ENCODE assay signal across 8 mouse cellular contexts in genomic region chr11:55419678-55420307, GRCm38 (mm10). TPM values are rescaled to one million over a fixed set of nuclear protein-coding genes. Genes with fewer than 3 reads are reported as not detected.
DNase-seq lines count a peak whose midpoint lies in the region; ATAC-seq lines count a peak whose summit lies in the region.

No protein-coding gene starts in this region.

- intact Hi-C loops in left cerebral cortex, postnatal 4 days (cut with DNase I) = no loop called here

- no peaks in the 10 kb centered on the region for H3K27me3 ChIP-seq in embryonic facial prominence, embryonic 14.5 days (replicated peaks; ENCODE audit: control insufficient read depth, insufficient read depth, low read length)
- no peaks in the 10 kb centered on the region for H3K27me3 ChIP-seq in heart, embryonic 13.5 days (replicated peaks)
- H3K27me3 ChIP-seq in kidney, embryonic 16.5 days (ENCODE audit: insufficient read depth, low read length) = no peaks in the 10 kb centered on the region
- H3K27me3 ChIP-seq in lung, embryonic 16.5 days (ENCODE audit: control insufficient read depth, insufficient read depth, low read depth, low read length) = no peaks in the 10 kb centered on the region

- WGBS in embryonic facial prominence, embryonic 14.5 days = 4% methylated on average over 9 of the region's 9 CpGs
- 4% methylated on average over 9 of the region's 9 CpGs for WGBS in heart, embryonic 13.5 days
- 6% methylated on average over 9 of the region's 9 CpGs for WGBS in kidney, embryonic 16.5 days
- 3% methylated on average over 8 of the region's 9 CpGs for WGBS in lung, embryonic 16.5 days

- no peaks in the 10 kb centered on the region for H3K9me3 ChIP-seq in embryonic facial prominence, embryonic 14.5 days (ENCODE audit: control insufficient read depth, low read length)
- H3K9me3 ChIP-seq in heart, embryonic 13.5 days = no peaks in the 10 kb centered on the region
- H3K9me3 ChIP-seq in kidney, embryonic 16.5 days (ENCODE audit: low read length) = no peaks in the 10 kb centered on the region
- H3K9me3 ChIP-seq in lung, embryonic 16.5 days (ENCODE audit: control insufficient read depth, low read length) = no peaks in the 10 kb centered on the region

- peak overlapping the region; percentile 93 for H3K27ac ChIP-seq in embryonic facial prominence, embryonic 14.5 days (replicated peaks; ENCODE audit: low read depth, low read length)
- H3K27ac ChIP-seq in heart, embryonic 13.5 days (replicated peaks) = peak overlapping the region; percentile 98
- H3K27ac ChIP-seq in kidney, embryonic 16.5 days (ENCODE audit: low read length) = peak overlapping the region; percentile 94
- H3K27ac ChIP-seq in lung, embryonic 16.5 days (ENCODE audit: low read length) = peak overlapping the region; percentile 98

- DNase-seq in left cerebral cortex, postnatal 4 days = peak; percentile 43
- no peak for DNase-seq in left cerebral cortex, adult 9 months (ENCODE audit: low spot score in 2 of 2)
- DNase-seq in embryonic facial prominence, embryonic 14.5 days (ENCODE audit: low spot score) = peak; percentile 96
- peak; percentile 81 for DNase-seq in retina, postnatal 1 day
- no peak for DNase-seq in MN1 (ENCODE audit: low spot score)

- peak overlapping the region; percentile 70 for H3K4me2 ChIP-seq in embryonic facial prominence, embryonic 14.5 days (ENCODE audit: low read depth, low read length)
- H3K4me2 ChIP-seq in heart, embryonic 13.5 days = peak overlapping the region; percentile 96
- peak overlapping the region; percentile 66 for H3K4me2 ChIP-seq in kidney, embryonic 16.5 days (replicated peaks; ENCODE audit: low read depth, low read length)
- H3K4me2 ChIP-seq in lung, embryonic 16.5 days (ENCODE audit: low read depth, low read length) = peak overlapping the region; percentile 70

- peaks cover 33% of the 10 kb centered on the region for H3K4me1 ChIP-seq in embryonic facial prominence, embryonic 14.5 days (ENCODE audit: control insufficient read depth, insufficient read depth, low read length)
- H3K4me1 ChIP-seq in heart, embryonic 13.5 days = peaks cover 75% of the 10 kb centered on the region
- peaks cover 50% of the 10 kb centered on the region for H3K4me1 ChIP-seq in kidney, embryonic 16.5 days (ENCODE audit: insufficient read depth, low read length)
- H3K4me1 ChIP-seq in lung, embryonic 16.5 days (replicated peaks; ENCODE audit: control insufficient read depth, insufficient read depth, low read length) = peaks cover 50% of the 10 kb centered on the region

- peak overlapping the region; percentile 81 for H3K9ac ChIP-seq in embryonic facial prominence, embryonic 14.5 days (ENCODE audit: low read depth, low read length)
- H3K9ac ChIP-seq in heart, embryonic 13.5 days = peak overlapping the region; percentile 96
- peak overlapping the region; percentile 84 for H3K9ac ChIP-seq in kidney, embryonic 16.5 days (replicated peaks; ENCODE audit: low read length)
- H3K9ac ChIP-seq in lung, embryonic 16.5 days (ENCODE audit: low read length) = peak overlapping the region; percentile 80

- H3K36me3 ChIP-seq in embryonic facial prominence, embryonic 14.5 days (ENCODE audit: control insufficient read depth, insufficient read depth, low read length) = 0 out of 2 replicates have a peak, but pooled peaks cover 8% of the 10 kb centered on the region
- H3K36me3 ChIP-seq in heart, embryonic 13.5 days = 0 out of 2 replicates have a peak, but pooled peaks cover 5% of the 10 kb centered on the region
- no peaks in the 10 kb centered on the region for H3K36me3 ChIP-seq in kidney, embryonic 16.5 days (ENCODE audit: insufficient read depth, low read length)
- no peaks in the 10 kb centered on the region for H3K36me3 ChIP-seq in lung, embryonic 16.5 days (ENCODE audit: control insufficient read depth, insufficient read depth, low read length)

- peak overlapping the region; percentile 56 for H3K4me3 ChIP-seq in embryonic facial prominence, embryonic 14.5 days (ENCODE audit: low read depth, low read length)
- H3K4me3 ChIP-seq in heart, embryonic 13.5 days = peak overlapping the region; percentile 71
- peak overlapping the region; percentile 61 for H3K4me3 ChIP-seq in kidney, embryonic 16.5 days (ENCODE audit: low read length)
- H3K4me3 ChIP-seq in lung, embryonic 16.5 days (ENCODE audit: low read length) = peak overlapping the region; percentile 74

- ATAC-seq in embryonic facial prominence, embryonic 14.5 days (ENCODE audit: low read depth) = peak; percentile 93
- peak; percentile 72; the same call in 1 of the 2 replicates for ATAC-seq in heart, embryonic 13.5 days (ENCODE audit: extremely low read depth, insufficient number of reproducible peaks, low FRiP score, low TSS enrichment)
- peak; percentile 87 for ATAC-seq in kidney, embryonic 16.5 days (ENCODE audit: low FRiP score, low TSS enrichment)
- ATAC-seq in lung, embryonic 16.5 days (ENCODE audit: low read depth) = peak; percentile 93

RNA-seq across cellular contexts. Expression of gene Sparc, which starts 3.2 kb away (rescaled TPM):
- 100 to 1,000 TPM; 228 to 243 TPM for total RNA-seq in left cerebral cortex, postnatal 4 days (2021)
- 2,713 and 3,340 TPM in 2 replicates for polyA plus RNA-seq in embryonic facial prominence, embryonic 14.5 days (2014; fragmentation: Nextera tagmentation; extraction: Ambion mirVana)
- 1,654 and 1,741 TPM in 2 replicates for polyA plus RNA-seq in heart, embryonic 13.5 days (2015; fragmentation: Nextera tagmentation; extraction: Ambion mirVana)
- polyA plus RNA-seq in kidney, embryonic 16.5 days (2015; fragmentation: Nextera tagmentation; extraction: Ambion mirVana) = 1,474 and 1,572 TPM in 2 replicates
- 2,256 and 2,274 TPM in 2 replicates for polyA plus RNA-seq in lung, embryonic 16.5 days (2015; fragmentation: Nextera tagmentation; extraction: Ambion mirVana)

RNA-seq across cellular contexts. Expression of gene Atox1, which starts 41.2 kb away (rescaled TPM):
- total RNA-seq in left cerebral cortex, postnatal 4 days (2021) = 100 to 1,000 TPM; 124 to 130 TPM
- 409 and 416 TPM in 2 replicates for polyA plus RNA-seq in embryonic facial prominence, embryonic 14.5 days (2014; fragmentation: Nextera tagmentation; extraction: Ambion mirVana)
- 283 and 302 TPM in 2 replicates for polyA plus RNA-seq in heart, embryonic 13.5 days (2015; fragmentation: Nextera tagmentation; extraction: Ambion mirVana)
- polyA plus RNA-seq in kidney, embryonic 16.5 days (2015; fragmentation: Nextera tagmentation; extraction: Ambion mirVana) = 376 and 406 TPM in 2 replicates
- polyA plus RNA-seq in lung, embryonic 16.5 days (2015; fragmentation: Nextera tagmentation; extraction: Ambion mirVana) = 581 and 600 TPM in 2 replicates

RNA-seq across cellular contexts. Expression of gene G3bp1, which starts 49.7 kb away (rescaled TPM):
- total RNA-seq in left cerebral cortex, postnatal 4 days (2021) = 10 to 100 TPM; 53.1 to 56.4 TPM
- 147 and 171 TPM in 2 replicates for polyA plus RNA-seq in embryonic facial prominence, embryonic 14.5 days (2014; fragmentation: Nextera tagmentation; extraction: Ambion mirVana)
- 111 and 113 TPM in 2 replicates for polyA plus RNA-seq in heart, embryonic 13.5 days (2015; fragmentation: Nextera tagmentation; extraction: Ambion mirVana)
- polyA plus RNA-seq in kidney, embryonic 16.5 days (2015; fragmentation: Nextera tagmentation; extraction: Ambion mirVana) = 188 and 197 TPM in 2 replicates
- polyA plus RNA-seq in lung, embryonic 16.5 days (2015; fragmentation: Nextera tagmentation; extraction: Ambion mirVana) = 141 and 152 TPM in 2 replicates

Comparison
In these comparisons a context has a peak if more than half of its experiments do, and no peak if none do; other contexts are left out.
1. DNase-seq: peak in left cerebral cortex, postnatal 4 days (single experiment), embryonic facial prominence, embryonic 14.5 days (single experiment) and retina, postnatal 1 day (single experiment); none in left cerebral cortex, adult 9 months (0 of 2) and MN1 (single experiment).
2. Peak in every context shown above with its lines, with median percentiles within 50 percentile points of each other: ATAC-seq, H3K27ac ChIP-seq, H3K4me2 ChIP-seq, H3K4me3 ChIP-seq and H3K9ac ChIP-seq.